Mouse (Mus musculus): ENCODE measurements around the gene Fbxw17. TPM values are rescaled to one million over a fixed set of nuclear protein-coding genes. Genes with fewer than 3 reads are reported as not detected.
"Not testable (repeated sequence)": the region's sequence is repeated elsewhere in the genome, so short reads cannot be mapped to it uniquely, and the experiment has no call there.

Gene Fbxw17
- polyA plus RNA-seq, 1 experiment: 27.5 TPM

GRCm38 (mm10) chr13:50426686-50427085, 9.0 kb downstream of the Fbxw17 start:
- no peak for TF ChIP-seq CTCF (IDR thresholded peaks at IDR 0.05; ENCODE audit: low read depth, low read length)
- TF ChIP-seq POLR2A (IDR thresholded peaks at IDR 0.05; ENCODE audit: insufficient read depth, low read length): no peak
- no peak for TF ChIP-seq EP300 (IDR thresholded peaks at IDR 0.05; ENCODE audit: insufficient read depth, low read depth, low read length)
- Histone ChIP-seq H3K4me3 (ENCODE audit: low read depth, low read length) (no peak overlapping the region), H3K9me3 (replicated peaks; ENCODE audit: control insufficient read depth, insufficient read depth, low read length, poor library complexity, severe bottlenecking) (no peaks in the 10 kb centered on the region), H3K4me1 (ENCODE audit: control insufficient read depth, insufficient read depth, low read length) (no peaks in the 10 kb centered on the region), H3K36me3 (ENCODE audit: control insufficient read depth, insufficient read depth, low read length, poor library complexity, severe bottlenecking) (peaks cover 27% of the 10 kb centered on the region), H3K27ac (ENCODE audit: insufficient read depth, low read length) (no peak overlapping the region), H3K27me3 (ENCODE audit: control insufficient read depth, insufficient read depth, low read length, poor library complexity, severe bottlenecking) (no peaks in the 10 kb centered on the region), H3K9ac (ENCODE audit: low read depth, poor library complexity, severe bottlenecking) (no peak overlapping the region)

GRCm38 (mm10) chr13:50443812-50444211, 26.1 kb downstream of the Fbxw17 start, which contains the start of gene Gm47429:
Gene Gm47429, minus strand, starts transcription at chr13:50443912.
- Histone ChIP-seq H3K9ac (ENCODE audit: low read depth, poor library complexity, severe bottlenecking) (no peak within 1 kb of the TSS), H3K36me3 (ENCODE audit: control insufficient read depth, insufficient read depth, low read length, poor library complexity, severe bottlenecking) (no peaks in the 10 kb centered on the region), H3K9me3 (replicated peaks; ENCODE audit: control insufficient read depth, insufficient read depth, low read length, poor library complexity, severe bottlenecking) (no peaks in the 10 kb centered on the region), H3K27me3 (ENCODE audit: control insufficient read depth, insufficient read depth, low read length, poor library complexity, severe bottlenecking) (no peaks in the 10 kb centered on the region), H3K27ac (ENCODE audit: insufficient read depth, low read length) (no peak within 1 kb of the TSS), H3K4me3 (ENCODE audit: low read depth, low read length) (no peak within 1 kb of the TSS), H3K4me1 (ENCODE audit: control insufficient read depth, insufficient read depth, low read length) (no peaks in the 10 kb centered on the region)
- TF ChIP-seq EP300 (IDR thresholded peaks at IDR 0.05; ENCODE audit: insufficient read depth, low read depth, low read length) (no peak), CTCF (IDR thresholded peaks at IDR 0.05; ENCODE audit: low read depth, low read length) (no peak), POLR2A (IDR thresholded peaks at IDR 0.05; ENCODE audit: insufficient read depth, low read length) (no peak)

GRCm38 (mm10) chr13:50445261-50445660, 27.6 kb downstream of the Fbxw17 start:
- H3K36me3 ChIP-seq (ENCODE audit: control insufficient read depth, insufficient read depth, low read length, poor library complexity, severe bottlenecking): no peaks in the 10 kb centered on the region
- H3K27me3 ChIP-seq (ENCODE audit: control insufficient read depth, insufficient read depth, low read length, poor library complexity, severe bottlenecking): no peaks in the 10 kb centered on the region
- TF ChIP-seq POLR2A (IDR thresholded peaks at IDR 0.05; ENCODE audit: insufficient read depth, low read length) (no peak), CTCF (IDR thresholded peaks at IDR 0.05; ENCODE audit: low read depth, low read length) (no peak), EP300 (IDR thresholded peaks at IDR 0.05; ENCODE audit: insufficient read depth, low read depth, low read length) (no peak)
- no peaks in the 10 kb centered on the region for H3K4me1 ChIP-seq (ENCODE audit: control insufficient read depth, insufficient read depth, low read length)
- no peaks in the 10 kb centered on the region for H3K9me3 ChIP-seq (replicated peaks; ENCODE audit: control insufficient read depth, insufficient read depth, low read length, poor library complexity, severe bottlenecking)
- H3K4me3 ChIP-seq (ENCODE audit: low read depth, low read length): no peak overlapping the region
- H3K9ac ChIP-seq (ENCODE audit: low read depth, poor library complexity, severe bottlenecking): no peak overlapping the region
- no peak overlapping the region for H3K27ac ChIP-seq (ENCODE audit: insufficient read depth, low read length)

- H3K27me3 ChIP-seq (ENCODE audit: control insufficient read depth, insufficient read depth, low read length, poor library complexity, severe bottlenecking); H3K4me1 ChIP-seq (ENCODE audit: control insufficient read depth, insufficient read depth, low read length); H3K9me3 ChIP-seq (replicated peaks; ENCODE audit: control insufficient read depth, insufficient read depth, low read length, poor library complexity, severe bottlenecking); H3K4me3 ChIP-seq (ENCODE audit: low read depth, low read length); H3K36me3 ChIP-seq (ENCODE audit: control insufficient read depth, insufficient read depth, low read length, poor library complexity, severe bottlenecking): not testable (repeated sequence)
- 0 out of 2 replicates have a peak overlapping the region, but pooled peaks have one; percentile 28 for H3K9ac ChIP-seq (ENCODE audit: low read depth, poor library complexity, severe bottlenecking)
- peak overlapping the region; percentile 97; the same call in 1 of the 2 replicates for H3K27ac ChIP-seq (ENCODE audit: insufficient read depth, low read length)
Measured at GRCm38 (mm10) chr13:50452266-50452665, 34.6 kb downstream of the Fbxw17 start.

- TF ChIP-seq EP300 (IDR thresholded peaks at IDR 0.05; ENCODE audit: insufficient read depth, low read depth, low read length) (peak; percentile 90), POLR2A (IDR thresholded peaks at IDR 0.05; ENCODE audit: insufficient read depth, low read length) (no peak)
- Histone ChIP-seq H3K4me1 (ENCODE audit: control insufficient read depth, insufficient read depth, low read length) (peaks cover 5% of the 10 kb centered on the region), H3K9ac (ENCODE audit: low read depth, poor library complexity, severe bottlenecking) (no peak overlapping the region), H3K36me3 (ENCODE audit: control insufficient read depth, insufficient read depth, low read length, poor library complexity, severe bottlenecking) (no peaks in the 10 kb centered on the region), H3K27ac (ENCODE audit: insufficient read depth, low read length) (peak overlapping the region; percentile 97), H3K27me3 (ENCODE audit: control insufficient read depth, insufficient read depth, low read length, poor library complexity, severe bottlenecking) (no peaks in the 10 kb centered on the region), H3K9me3 (replicated peaks; ENCODE audit: control insufficient read depth, insufficient read depth, low read length, poor library complexity, severe bottlenecking) (no peaks in the 10 kb centered on the region), H3K4me3 (ENCODE audit: low read depth, low read length) (peak overlapping the region; percentile 37)
Measured at GRCm38 (mm10) chr13:50453426-50453825, 35.8 kb downstream of the Fbxw17 start.

- H3K9ac ChIP-seq (ENCODE audit: low read depth, poor library complexity, severe bottlenecking); H3K27me3 ChIP-seq (ENCODE audit: control insufficient read depth, insufficient read depth, low read length, poor library complexity, severe bottlenecking); H3K4me3 ChIP-seq (ENCODE audit: low read depth, low read length); H3K27ac ChIP-seq (ENCODE audit: insufficient read depth, low read length); H3K9me3 ChIP-seq (replicated peaks; ENCODE audit: control insufficient read depth, insufficient read depth, low read length, poor library complexity, severe bottlenecking); H3K4me1 ChIP-seq (ENCODE audit: control insufficient read depth, insufficient read depth, low read length); H3K36me3 ChIP-seq (ENCODE audit: control insufficient read depth, insufficient read depth, low read length, poor library complexity, severe bottlenecking): not testable (repeated sequence)
- TF ChIP-seq EP300 (IDR thresholded peaks at IDR 0.05; ENCODE audit: insufficient read depth, low read depth, low read length): peak; percentile 97
Measured at GRCm38 (mm10) chr13:50460433-50460832, 42.8 kb downstream of the Fbxw17 start.
